Mouse (Mus musculus): ENCODE results near the gene Tsga10.
"Not testable (repeated sequence)": the region's sequence is repeated elsewhere in the genome, so short reads cannot be mapped to it uniquely, and the experiment has no call there.

Tsga10 gene

GRCm38 (mm10) chr1:37864511-37865400 lies 1.5 kb downstream of the Tsga10 start:
- DNase-seq (ENCODE audit: low spot score), result peak; percentile 99

- DNase-seq (ENCODE audit: low spot score), result no peak
Measured at GRCm38 (mm10) chr1:37850696-37851095, 15.5 kb downstream of the Tsga10 start.

- no peak for DNase-seq (ENCODE audit: low spot score)
Measured at GRCm38 (mm10) chr1:37846878-37847277, 19.4 kb downstream of the Tsga10 start.

GRCm38 (mm10) chr1:37831681-37832080 lies 34.5 kb downstream of the Tsga10 start:
- DNase-seq (ENCODE audit: low spot score), result no peak

- not testable (repeated sequence) for DNase-seq (ENCODE audit: low spot score)
Measured at GRCm38 (mm10) chr1:37802291-37802690, 63.9 kb downstream of the Tsga10 start.

GRCm38 (mm10) chr1:37800298-37800697 lies 65.9 kb downstream of the Tsga10 start:
- no peak for DNase-seq (ENCODE audit: low spot score)

GRCm38 (mm10) chr1:37799505-37799904 lies 66.7 kb downstream of the Tsga10 start:
- DNase-seq (ENCODE audit: low spot score), result no peak

GRCm38 (mm10) chr1:37759407-37759806 lies 106.8 kb downstream of the Tsga10 start:
- DNase-seq (ENCODE audit: low spot score), result no peak

GRCm38 (mm10) chr1:37744650-37745259 lies 121.5 kb downstream of the Tsga10 start:
- DNase-seq (ENCODE audit: low spot score), result no peak

- no peak for DNase-seq (ENCODE audit: low spot score)
Measured at GRCm38 (mm10) chr1:37742602-37743270, 123.5 kb downstream of the Tsga10 start.

- no peak for DNase-seq (ENCODE audit: low spot score)
Measured at GRCm38 (mm10) chr1:37742126-37742525, 124.1 kb downstream of the Tsga10 start.

GRCm38 (mm10) chr1:37740161-37740802 lies 125.9 kb downstream of the Tsga10 start:
- no peak for DNase-seq (ENCODE audit: low spot score)

- DNase-seq (ENCODE audit: low spot score), result no peak
Measured at GRCm38 (mm10) chr1:37738895-37739294, 127.3 kb downstream of the Tsga10 start.

GRCm38 (mm10) chr1:37737045-37737444 lies 129.2 kb downstream of the Tsga10 start:
- DNase-seq (ENCODE audit: low spot score), result no peak

- no peak for DNase-seq (ENCODE audit: low spot score)
Measured at GRCm38 (mm10) chr1:37735932-37736331, 130.3 kb downstream of the Tsga10 start.

- DNase-seq (ENCODE audit: low spot score), result no peak
Measured at GRCm38 (mm10) chr1:37734841-37735240, 131.4 kb downstream of the Tsga10 start.

- DNase-seq (ENCODE audit: low spot score), result no peak
Measured at GRCm38 (mm10) chr1:37729353-37729752, 136.9 kb downstream of the Tsga10 start.

- DNase-seq (ENCODE audit: low spot score), result no peak
Measured at GRCm38 (mm10) chr1:37728053-37728452, 138.2 kb downstream of the Tsga10 start.

- DNase-seq (ENCODE audit: low spot score), result no peak
Measured at GRCm38 (mm10) chr1:37727186-37727585, 139.0 kb downstream of the Tsga10 start.

- DNase-seq (ENCODE audit: low spot score), result no peak
Measured at GRCm38 (mm10) chr1:37726426-37726825, 139.8 kb downstream of the Tsga10 start.

GRCm38 (mm10) chr1:37725880-37726279 lies 140.3 kb downstream of the Tsga10 start:
- DNase-seq (ENCODE audit: low spot score), result no peak

GRCm38 (mm10) chr1:37721092-37721491 lies 145.1 kb downstream of the Tsga10 start:
- DNase-seq (ENCODE audit: low spot score), result no peak
